Mouse (Mus musculus): ENCODE results near the gene Rps8.

DNA sequence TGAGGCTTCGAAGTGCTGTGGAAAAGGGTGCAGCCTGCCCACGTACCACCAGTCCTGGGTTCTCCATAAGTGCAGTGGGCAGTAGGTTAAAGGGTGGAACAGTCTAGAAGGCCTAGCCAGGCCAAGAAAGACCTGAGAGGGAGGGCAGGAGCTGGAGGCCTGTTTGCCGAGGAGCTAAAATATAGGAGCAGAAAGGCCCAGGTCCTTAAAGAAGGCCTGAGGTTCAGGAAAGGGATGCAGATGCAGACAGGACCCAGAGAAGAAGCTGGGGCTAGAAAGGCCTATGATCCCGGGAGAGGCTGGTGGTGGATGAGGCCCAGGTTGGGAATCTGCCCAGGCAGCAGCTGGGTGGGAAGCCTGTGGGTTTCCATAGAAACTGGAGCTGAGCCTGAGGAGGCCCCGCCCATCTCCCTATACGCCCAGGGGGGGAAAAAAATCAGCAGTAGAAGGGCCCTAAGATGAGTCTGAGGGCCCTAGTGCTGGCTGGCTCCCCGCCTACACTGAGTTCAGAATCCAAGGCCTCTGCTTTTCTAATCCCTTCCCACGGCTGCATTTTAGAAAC is 30.6 kb downstream of the Rps8 start, which contains the start of gene Btbd19:
- TF ChIP-seq CTCF (IDR thresholded peaks at IDR 0.05) (no peak), EP300 (IDR thresholded peaks at IDR 0.05) (no peak)
